Mouse (Mus musculus): ENCODE data around the gene Gmfg. TPM values are rescaled to one million over a fixed set of nuclear protein-coding genes. Genes with fewer than 3 reads are reported as not detected.
A peak's percentile ranks its signal among the peaks of the same experiment; 100 is the strongest.

The Gmfg gene
- polyA plus RNA-seq, 1 experiment: 354 TPM

DNA sequence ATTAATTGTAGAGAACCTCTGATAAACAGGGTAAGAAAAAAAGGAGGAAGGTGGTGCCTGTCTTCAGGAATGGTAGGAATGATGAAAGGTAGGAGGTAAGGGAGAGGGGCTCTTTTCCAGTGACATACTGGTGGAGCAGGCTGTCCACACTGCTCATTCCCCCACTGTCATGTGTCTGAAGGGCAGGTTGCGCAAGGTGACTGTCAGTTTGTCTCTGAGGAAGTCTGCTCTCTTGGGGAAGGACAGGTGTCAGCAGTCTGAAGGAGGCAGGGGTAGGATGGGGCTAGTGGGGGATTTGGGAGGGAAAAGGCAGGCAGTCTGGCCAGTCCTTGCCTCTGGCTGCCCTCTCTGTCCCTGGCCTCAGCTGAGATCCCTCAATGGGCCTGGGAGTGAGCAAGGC lies 36.2 kb upstream of the Gmfg start:
- WGBS: 48% methylated on average over 1 of the region's 1 CpGs
- H3K4me1 ChIP-seq (ENCODE audit: control insufficient read depth, insufficient read depth, low read length): peaks cover 6% of the 10 kb centered on the region; the same call in 1 of the 2 replicates
- no peak overlapping the region for H3K4me3 ChIP-seq (replicated peaks; ENCODE audit: control insufficient read depth, low read depth, low read length)
- TF ChIP-seq CTCF (IDR thresholded peaks at IDR 0.05; ENCODE audit: control insufficient read depth, insufficient read depth, low read length) (no peak), POLR2A (IDR thresholded peaks at IDR 0.05; ENCODE audit: borderline replicate concordance, control insufficient read depth, low read depth, low read length) (no peak)
- H3K27ac ChIP-seq (ENCODE audit: control insufficient read depth, insufficient read depth, low read depth, low read length, poor library complexity): peak overlapping the region; percentile 28; the same call in 1 of the 2 replicates

DNA sequence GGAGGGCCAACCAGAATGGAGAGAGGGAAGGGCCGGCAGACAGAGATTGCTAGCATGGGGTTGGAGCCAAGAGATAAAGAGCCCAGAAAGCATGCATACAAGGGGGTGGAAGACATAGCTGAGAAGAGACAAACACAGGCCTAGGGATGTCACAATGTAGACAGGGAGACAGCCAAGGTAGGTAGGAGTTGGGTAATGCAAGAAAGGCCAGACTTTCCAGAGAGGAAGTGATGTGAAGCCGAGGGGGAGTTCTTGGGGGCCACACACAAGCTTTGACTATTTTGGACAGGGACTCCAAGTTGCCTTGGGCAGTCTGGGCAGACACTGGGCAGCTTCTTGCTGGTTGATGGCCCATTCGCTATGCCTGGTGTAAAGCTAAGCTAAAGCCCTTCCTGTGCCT lies 35.3 kb upstream of the Gmfg start:
- no peak overlapping the region for H3K4me3 ChIP-seq (replicated peaks; ENCODE audit: control insufficient read depth, low read depth, low read length)
- TF ChIP-seq POLR2A (IDR thresholded peaks at IDR 0.05; ENCODE audit: borderline replicate concordance, control insufficient read depth, low read depth, low read length) (no peak), CTCF (IDR thresholded peaks at IDR 0.05; ENCODE audit: control insufficient read depth, insufficient read depth, low read length) (no peak)
- WGBS: 51% methylated on average over 3 of the region's 3 CpGs
- H3K4me1 ChIP-seq (ENCODE audit: control insufficient read depth, insufficient read depth, low read length): peaks cover 6% of the 10 kb centered on the region; the same call in 1 of the 2 replicates
- no peak overlapping the region; the same call in 1 of the 2 replicates for H3K27ac ChIP-seq (ENCODE audit: control insufficient read depth, insufficient read depth, low read depth, low read length, poor library complexity)

DNA sequence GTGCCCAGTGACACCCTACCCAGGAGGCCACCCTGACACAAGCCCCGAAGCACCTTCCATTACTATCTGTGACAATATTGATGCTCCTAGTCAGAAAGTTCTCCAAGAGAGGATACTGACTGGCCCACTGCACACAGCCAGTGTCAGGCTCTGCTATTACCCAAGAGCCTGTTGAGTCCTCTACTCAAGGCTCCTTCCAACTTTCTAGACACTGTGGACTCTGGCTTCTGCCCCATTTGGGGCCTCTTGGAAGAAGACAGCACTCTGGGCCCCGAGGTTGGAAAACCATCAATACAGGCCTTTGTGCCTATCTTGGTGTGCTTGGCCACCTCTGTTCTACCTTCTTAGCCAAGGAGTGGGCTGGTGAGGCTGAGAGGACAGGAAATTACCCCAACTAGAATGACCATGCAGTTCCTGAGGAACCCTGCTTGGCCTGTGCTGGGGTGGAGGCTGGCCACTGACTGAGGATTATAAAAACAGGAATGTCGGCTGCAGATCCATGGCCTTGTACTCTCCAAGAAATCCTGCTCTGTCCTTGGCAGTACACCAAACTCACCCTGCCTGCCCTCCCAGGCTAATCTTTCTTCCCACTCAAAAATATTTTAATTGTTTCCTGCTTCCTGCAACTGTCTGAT lies 26.3 kb upstream of the Gmfg start:
- H3K4me1 ChIP-seq (ENCODE audit: control insufficient read depth, insufficient read depth, low read length): no peaks in the 10 kb centered on the region; the same call in 1 of the 2 replicates
- H3K27ac ChIP-seq (ENCODE audit: control insufficient read depth, insufficient read depth, low read depth, low read length, poor library complexity): peak overlapping the region; percentile 52; the same call in 1 of the 2 replicates
- WGBS: 79% methylated on average over 3 of the region's 3 CpGs
- TF ChIP-seq CTCF (IDR thresholded peaks at IDR 0.05; ENCODE audit: control insufficient read depth, insufficient read depth, low read length) (no peak), POLR2A (IDR thresholded peaks at IDR 0.05; ENCODE audit: borderline replicate concordance, control insufficient read depth, low read depth, low read length) (no peak)
- no peak overlapping the region for H3K4me3 ChIP-seq (replicated peaks; ENCODE audit: control insufficient read depth, low read depth, low read length)

DNA sequence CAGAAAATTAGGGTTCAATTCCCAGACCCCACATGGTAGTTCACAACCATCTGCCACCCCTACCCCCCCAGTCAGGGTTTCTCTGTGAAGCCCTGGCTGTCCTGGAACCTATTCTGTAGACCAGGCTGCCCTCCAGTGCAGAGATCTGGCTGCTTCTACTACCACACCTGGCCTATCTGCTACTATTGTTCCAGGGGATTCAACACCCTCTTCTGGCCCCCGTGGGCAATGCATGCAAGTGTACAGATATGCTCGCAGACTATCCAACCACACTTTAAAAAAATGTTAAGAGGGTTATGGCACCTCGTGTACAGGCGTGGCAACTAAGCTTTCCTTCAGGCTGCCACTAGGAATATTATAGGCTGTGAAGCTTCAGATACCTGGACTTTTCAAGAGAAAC lies 24.4 kb upstream of the Gmfg start:
- Histone ChIP-seq H3K4me1 (ENCODE audit: control insufficient read depth, insufficient read depth, low read length) (no peaks in the 10 kb centered on the region; the same call in 1 of the 2 replicates), H3K4me3 (replicated peaks; ENCODE audit: control insufficient read depth, low read depth, low read length) (no peak overlapping the region), H3K27ac (ENCODE audit: control insufficient read depth, insufficient read depth, low read depth, low read length, poor library complexity) (no peak overlapping the region)
- WGBS: 60% methylated on average over 4 of the region's 4 CpGs
- peak; percentile 11; the same call in 1 of the 2 replicates for TF ChIP-seq CTCF (IDR thresholded peaks at IDR 0.05; ENCODE audit: control insufficient read depth, insufficient read depth, low read length)
- TF ChIP-seq POLR2A (IDR thresholded peaks at IDR 0.05; ENCODE audit: borderline replicate concordance, control insufficient read depth, low read depth, low read length): no peak

DNA sequence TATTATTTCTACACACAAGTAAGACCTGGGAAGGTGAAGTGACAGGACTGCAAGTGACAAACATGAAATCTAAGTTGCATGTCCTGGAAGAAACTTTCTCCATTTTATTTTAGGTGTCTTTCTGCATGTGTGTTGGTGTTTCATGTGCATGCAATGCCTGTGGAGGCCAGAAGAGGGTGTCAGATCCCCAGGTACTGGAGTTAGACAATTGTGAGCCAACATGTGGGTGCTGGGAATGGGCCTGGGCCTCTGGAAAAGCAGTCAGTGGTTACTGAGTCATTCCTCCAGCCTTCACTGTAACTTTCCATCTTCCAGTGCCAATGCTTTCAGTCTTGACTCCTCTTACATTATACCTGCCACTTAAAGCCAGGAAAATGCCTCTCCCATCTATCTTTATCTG lies 19.9 kb upstream of the Gmfg start:
- H3K4me3 ChIP-seq (replicated peaks; ENCODE audit: control insufficient read depth, low read depth, low read length): no peak overlapping the region

DNA sequence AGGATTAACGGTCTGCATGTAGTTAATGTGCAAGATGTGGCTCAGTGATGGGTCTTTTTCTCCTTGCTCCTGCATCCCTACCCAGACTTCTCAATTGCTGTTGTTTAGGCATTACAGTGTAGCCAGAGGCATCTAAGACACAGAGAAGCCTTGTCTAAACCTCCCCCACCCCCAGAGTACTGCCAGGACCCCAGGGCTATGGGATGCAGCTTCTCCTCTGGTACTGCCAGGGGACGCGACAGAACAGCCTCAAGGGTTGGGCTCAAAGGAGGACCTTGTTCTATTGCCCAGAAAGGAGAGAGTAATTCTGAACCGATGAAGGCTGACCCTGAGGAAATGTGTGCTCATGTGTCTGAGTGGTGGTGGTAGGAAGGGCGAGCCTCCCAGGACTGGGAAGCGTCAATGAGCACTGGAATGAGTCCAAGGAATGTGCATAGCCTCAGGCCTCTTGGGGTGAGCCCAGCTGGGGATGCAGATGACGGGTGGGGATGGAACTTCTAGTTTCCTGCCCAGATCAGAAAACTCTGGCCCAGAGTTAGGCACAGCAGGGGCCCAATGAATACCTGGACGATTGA lies 19.1 kb upstream of the Gmfg start:
- Histone ChIP-seq H3K27ac (ENCODE audit: control insufficient read depth, insufficient read depth, low read depth, low read length, poor library complexity) (no peak overlapping the region), H3K4me3 (replicated peaks; ENCODE audit: control insufficient read depth, low read depth, low read length) (no peak overlapping the region), H3K4me1 (ENCODE audit: control insufficient read depth, insufficient read depth, low read length) (no peaks in the 10 kb centered on the region; the same call in 1 of the 2 replicates)
- no peak for TF ChIP-seq POLR2A (IDR thresholded peaks at IDR 0.05; ENCODE audit: borderline replicate concordance, control insufficient read depth, low read depth, low read length)
- TF ChIP-seq CTCF (IDR thresholded peaks at IDR 0.05; ENCODE audit: control insufficient read depth, insufficient read depth, low read length): no peak
- WGBS: 88% methylated on average over 8 of the region's 8 CpGs

More for the DNA sequence above, 19.9 kb upstream of the Gmfg start:
- Histone ChIP-seq H3K4me1 (ENCODE audit: control insufficient read depth, insufficient read depth, low read length) (no peaks in the 10 kb centered on the region; the same call in 1 of the 2 replicates), H3K27ac (ENCODE audit: control insufficient read depth, insufficient read depth, low read depth, low read length, poor library complexity) (no peak overlapping the region)
- TF ChIP-seq CTCF (IDR thresholded peaks at IDR 0.05; ENCODE audit: control insufficient read depth, insufficient read depth, low read length): no peak
- TF ChIP-seq POLR2A (IDR thresholded peaks at IDR 0.05; ENCODE audit: borderline replicate concordance, control insufficient read depth, low read depth, low read length): no peak

DNA sequence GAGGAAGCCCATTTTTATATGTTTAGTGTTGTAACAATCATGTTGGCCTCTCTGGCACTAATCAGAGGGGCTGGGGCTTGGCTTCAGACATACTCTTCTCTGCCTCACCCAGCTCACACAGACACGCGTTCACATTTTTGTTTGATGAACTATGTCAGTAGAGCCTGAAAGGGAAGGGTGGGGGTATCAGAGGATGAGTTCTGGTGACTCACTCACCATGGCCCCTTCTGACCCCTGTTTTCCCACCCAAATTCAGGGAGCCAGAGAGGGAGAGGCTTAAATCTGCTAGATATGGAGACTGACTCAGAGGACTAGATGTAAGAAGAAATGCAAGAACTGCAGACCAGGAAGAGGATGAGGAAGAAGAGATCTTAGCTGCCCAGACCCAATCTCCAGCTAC lies 17.8 kb upstream of the Gmfg start:
- Histone ChIP-seq H3K4me3 (replicated peaks; ENCODE audit: control insufficient read depth, low read depth, low read length) (no peak overlapping the region), H3K27ac (ENCODE audit: control insufficient read depth, insufficient read depth, low read depth, low read length, poor library complexity) (no peak overlapping the region), H3K4me1 (ENCODE audit: control insufficient read depth, insufficient read depth, low read length) (no peaks in the 10 kb centered on the region; the same call in 1 of the 2 replicates)
- WGBS: 92% methylated on average over 2 of the region's 2 CpGs
- no peak for TF ChIP-seq POLR2A (IDR thresholded peaks at IDR 0.05; ENCODE audit: borderline replicate concordance, control insufficient read depth, low read depth, low read length)
- TF ChIP-seq CTCF (IDR thresholded peaks at IDR 0.05; ENCODE audit: control insufficient read depth, insufficient read depth, low read length): no peak

DNA sequence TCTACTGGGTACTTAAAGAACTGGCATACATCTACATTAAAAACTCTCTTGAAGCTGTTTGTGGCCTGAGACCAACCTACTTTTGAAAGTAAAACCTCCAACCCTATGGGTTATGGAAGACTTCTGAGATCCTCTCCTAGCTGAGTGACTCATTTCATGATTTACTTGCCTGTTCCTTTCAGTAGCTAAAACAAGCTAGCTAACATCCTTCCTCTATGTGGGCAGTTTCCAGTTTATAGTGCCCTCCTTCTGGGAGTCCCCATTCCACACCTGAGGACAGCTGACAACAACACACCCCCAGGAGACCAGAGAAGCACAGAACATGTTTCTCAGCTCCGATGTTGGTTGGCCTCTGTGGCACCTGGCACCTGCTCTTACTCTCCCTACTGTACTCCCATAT lies 14.2 kb upstream of the Gmfg start:
- 83% methylated on average over 1 of the region's 1 CpGs for WGBS
- Histone ChIP-seq H3K4me3 (replicated peaks; ENCODE audit: control insufficient read depth, low read depth, low read length) (no peak overlapping the region), H3K27ac (ENCODE audit: control insufficient read depth, insufficient read depth, low read depth, low read length, poor library complexity) (no peak overlapping the region), H3K4me1 (ENCODE audit: control insufficient read depth, insufficient read depth, low read length) (no peaks in the 10 kb centered on the region; the same call in 1 of the 2 replicates)
- TF ChIP-seq POLR2A (IDR thresholded peaks at IDR 0.05; ENCODE audit: borderline replicate concordance, control insufficient read depth, low read depth, low read length) (no peak), CTCF (IDR thresholded peaks at IDR 0.05; ENCODE audit: control insufficient read depth, insufficient read depth, low read length) (no peak)

Measured in bone marrow, adult 2 months (tissue).